Mouse (Mus musculus) urinary bladder, adult 18-20 months (tissue): Measurements from ENCODE around the gene Rilpl1.
"Not testable (repeated sequence)": the region's sequence is repeated elsewhere in the genome, so short reads cannot be mapped to it uniquely, and the experiment has no call there.

Experiments
- DNase-seq, 2 experiments: peaks; one replicate each; pipeline ENCODE4 v3.0.0; 2022; ENCODE audit warnings: low spot score in 2 of 2, mixed read lengths in 2 of 2

The Rilpl1 gene

DNA sequence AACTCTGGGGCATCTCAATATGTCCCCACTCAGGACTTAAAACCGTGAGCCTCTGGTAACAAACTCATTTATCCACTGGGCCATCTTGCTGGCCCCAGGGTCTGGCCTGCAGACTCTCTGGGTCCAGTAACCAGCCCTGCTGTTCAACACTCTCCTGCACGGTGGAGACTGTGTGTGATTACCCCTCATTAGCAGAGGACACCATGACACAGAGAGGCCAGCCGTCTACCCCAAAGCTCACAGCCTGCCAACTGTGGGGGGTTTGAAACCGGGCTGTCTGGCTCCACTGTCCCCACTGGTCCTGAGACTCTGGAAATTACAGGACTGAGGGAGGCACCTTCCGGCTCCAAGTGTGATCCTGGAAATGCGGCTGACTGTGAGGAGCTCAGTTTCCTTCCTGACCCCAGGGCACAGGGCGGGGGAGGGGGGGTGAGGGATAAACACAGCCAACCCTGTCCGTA, 2.0 kb downstream of the Rilpl1 start:
- no peak for DNase-seq

DNA sequence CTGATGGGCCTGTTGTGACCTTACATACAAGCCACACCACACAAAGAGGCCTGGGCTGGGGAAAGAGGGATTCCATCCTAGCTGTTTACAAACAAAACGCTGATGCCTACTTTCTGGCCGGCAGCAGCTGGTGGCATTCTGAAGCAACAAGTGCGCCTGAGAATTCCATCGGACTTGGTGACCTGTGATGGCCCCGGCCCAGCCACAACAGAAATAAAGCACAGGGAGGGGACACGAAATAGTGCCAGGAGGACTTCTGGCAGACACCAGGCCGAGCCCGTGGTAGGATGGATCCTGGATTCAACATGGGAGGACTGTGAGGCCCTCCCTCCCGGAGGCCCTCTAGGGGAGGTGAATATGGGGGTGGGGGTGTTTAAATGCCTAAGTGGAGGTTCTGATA, 2.4 kb downstream of the Rilpl1 start:
- DNase-seq, result no peak

DNA sequence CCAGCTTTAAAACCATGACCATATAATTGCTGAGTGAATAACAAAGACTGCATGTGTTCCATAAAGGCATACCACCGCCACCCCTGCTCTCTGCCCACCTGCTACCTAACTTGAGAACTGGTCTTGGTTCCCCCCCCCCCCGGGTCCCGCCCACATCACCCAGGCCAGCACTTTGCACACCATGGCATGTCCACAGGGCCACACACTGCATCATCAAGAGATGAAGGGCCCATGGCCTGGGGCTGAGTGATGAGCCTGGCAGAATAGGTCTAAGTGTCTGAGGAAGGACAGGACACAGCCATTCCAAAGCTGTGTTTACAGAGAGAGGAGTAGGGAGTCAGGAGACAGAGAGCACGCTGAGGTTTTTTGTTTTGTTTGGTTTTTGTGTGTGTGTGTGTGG, 2.8 kb downstream of the Rilpl1 start:
- DNase-seq, result no peak

DNA sequence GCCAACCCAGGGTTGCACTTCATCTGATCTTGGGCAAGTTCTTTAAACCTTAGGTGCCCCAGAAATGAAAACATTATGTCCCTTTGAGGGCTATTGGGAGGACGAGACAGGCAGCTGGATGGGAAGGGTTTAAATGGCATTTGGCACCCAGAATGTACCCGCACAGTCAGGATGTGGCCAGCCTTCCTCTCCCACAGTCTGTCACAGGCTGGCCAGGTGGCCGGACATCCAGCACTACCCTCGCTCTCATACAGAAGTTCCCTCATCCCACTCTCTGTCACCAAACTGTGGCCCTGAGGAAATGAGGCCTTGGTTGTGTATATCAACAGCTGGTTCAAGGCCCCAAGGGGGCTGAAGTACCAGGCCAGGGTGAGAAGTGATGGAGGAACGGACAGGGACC, 6.2 kb downstream of the Rilpl1 start:
- no peak for DNase-seq

DNA sequence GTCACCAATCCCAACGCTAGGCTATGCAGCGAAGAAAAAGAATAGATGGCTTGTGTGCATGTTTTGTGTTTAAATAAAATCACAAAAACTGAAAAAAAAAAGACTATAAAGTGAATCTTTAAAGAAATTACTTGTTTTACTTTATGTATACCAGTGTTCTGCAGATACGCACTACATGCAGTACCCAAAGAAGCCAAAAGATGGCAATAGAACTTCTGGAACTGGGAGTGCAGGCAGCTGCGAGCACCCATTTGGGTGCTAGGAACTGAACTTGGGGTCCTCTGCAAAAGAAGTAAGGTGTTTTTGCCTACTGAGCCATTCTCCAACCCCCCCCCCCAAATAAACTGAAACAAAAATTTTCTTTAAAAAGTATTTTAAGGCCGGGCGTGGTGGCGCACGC, 8.2 kb downstream of the Rilpl1 start:
- no peak for DNase-seq

DNA sequence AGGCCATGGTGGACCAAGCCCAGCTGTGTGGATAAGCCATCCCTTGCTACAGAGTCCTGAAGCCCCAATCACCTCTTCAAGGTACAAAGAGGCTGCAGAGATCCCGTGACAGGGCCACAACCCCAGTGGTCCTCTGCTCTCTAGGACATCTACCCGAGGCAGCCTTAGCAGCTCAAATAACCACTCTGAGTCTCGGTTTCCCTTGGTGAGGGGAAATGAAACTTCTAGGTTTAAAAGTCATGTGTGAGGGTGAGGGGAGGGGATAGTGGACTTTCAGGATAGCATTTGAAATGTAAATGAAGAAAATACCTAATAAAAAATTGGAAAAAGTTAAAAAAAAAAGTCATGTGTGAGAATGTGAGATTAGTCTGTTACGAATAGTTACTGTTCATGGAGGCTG, 9.6 kb downstream of the Rilpl1 start:
- no peak for DNase-seq

DNA sequence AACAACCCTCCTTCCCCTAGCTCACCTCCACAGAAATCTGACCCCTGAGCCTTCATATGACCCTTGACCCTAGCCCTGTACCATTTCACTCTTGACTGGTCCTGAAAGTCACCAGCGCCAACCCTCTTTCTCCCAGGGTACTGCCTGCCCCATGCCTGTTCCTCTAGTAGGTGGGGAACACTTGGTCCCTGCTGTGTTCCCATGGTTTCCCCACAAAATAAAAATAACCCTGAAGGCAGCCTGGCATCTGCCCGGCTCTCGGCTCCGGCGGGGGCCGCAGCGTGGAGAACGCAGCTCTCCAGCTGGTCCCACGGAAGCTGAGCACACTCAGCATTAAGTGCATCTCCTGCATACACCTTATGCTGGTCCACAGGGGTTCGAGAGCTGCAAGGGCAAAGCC, 12.5 kb downstream of the Rilpl1 start:
- no peak for DNase-seq

DNA sequence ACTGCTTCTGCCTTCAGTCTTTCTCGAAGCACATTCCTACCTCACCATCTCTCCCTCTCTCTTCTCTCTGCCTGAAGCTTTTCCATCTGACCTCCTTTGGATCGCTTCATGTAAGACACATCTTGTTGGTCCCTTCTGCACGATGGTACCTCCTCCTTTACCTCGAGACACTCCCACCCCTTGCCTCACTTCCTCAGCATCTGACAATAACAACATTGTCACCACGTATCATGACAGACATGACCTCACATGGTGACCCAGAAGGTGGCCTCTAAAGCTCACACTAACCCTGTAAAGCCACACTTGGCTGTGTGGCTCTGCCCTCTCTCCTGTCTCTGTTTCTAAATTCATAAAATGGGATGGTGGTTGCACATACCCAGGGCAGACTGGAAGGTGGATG, 15.4 kb downstream of the Rilpl1 start:
- no peak for DNase-seq

DNA sequence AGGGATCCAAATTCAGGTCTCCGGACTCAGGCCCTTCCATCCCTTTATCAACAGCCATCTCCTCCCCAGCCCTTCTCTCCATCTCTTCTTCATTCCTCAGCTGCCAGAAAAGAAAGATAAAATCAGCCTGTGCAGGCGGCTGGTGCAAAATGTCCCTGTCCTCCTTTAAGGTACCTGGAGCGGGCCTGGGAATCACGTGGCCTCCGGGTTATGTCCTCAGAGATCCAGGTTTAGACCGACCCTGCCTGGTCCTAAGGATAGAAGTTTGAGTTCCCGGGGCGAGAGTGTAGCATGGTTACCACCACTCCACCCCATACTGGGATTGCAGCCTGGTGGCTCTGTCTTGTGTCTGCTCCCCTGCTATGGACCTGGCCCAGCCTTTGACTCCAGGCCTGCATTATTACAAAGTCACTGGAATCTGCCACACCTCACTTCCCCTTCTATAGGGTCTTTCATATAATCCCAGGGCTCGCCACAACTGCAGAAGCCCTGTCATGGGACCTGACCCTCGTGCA, 20.6 kb downstream of the Rilpl1 start:
- no peak for DNase-seq

DNA sequence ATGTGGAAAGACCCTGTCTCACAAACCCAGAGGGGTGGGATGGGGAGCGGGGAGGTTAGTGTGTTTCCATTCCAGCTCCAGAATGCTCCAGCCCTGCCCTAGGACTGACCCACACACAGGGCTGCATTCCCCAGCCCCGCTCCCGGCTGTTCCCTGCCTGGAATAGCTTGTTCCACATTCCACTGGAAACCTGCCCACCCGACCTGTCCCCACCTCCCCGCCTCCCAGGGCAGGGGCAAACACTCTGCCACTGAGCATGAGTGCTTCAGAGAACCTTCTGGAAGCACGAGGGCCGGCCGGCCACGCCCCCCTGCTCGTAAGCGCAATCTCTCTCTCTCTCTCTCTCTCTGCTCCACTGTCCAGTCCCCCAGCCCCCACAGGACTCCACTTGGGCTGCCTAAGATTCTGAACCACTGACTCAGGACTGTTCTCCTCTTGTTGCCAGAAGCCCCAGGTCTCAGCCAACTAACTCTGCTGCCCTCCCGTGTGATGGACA, 21.4 kb downstream of the Rilpl1 start:
- DNase-seq, result no peak

DNA sequence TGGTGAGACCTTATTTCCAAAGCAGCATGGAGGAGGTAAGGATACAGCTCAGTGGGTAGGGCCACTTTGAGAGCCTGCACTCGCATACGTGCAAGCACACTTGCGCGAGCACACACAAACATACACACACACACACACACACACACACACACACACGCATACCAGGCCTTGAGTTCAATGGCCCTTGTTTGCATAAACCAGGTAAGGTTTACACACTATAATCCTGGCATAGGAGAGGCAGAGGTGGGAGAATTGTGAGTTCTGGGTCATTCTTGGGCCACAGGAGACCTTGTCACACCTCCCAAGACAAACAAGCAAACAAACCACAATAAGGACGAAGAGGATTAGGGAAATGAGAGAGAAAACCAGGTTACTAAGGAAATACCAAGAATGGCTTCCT, 22.0 kb downstream of the Rilpl1 start:
- DNase-seq, result no peak

DNA sequence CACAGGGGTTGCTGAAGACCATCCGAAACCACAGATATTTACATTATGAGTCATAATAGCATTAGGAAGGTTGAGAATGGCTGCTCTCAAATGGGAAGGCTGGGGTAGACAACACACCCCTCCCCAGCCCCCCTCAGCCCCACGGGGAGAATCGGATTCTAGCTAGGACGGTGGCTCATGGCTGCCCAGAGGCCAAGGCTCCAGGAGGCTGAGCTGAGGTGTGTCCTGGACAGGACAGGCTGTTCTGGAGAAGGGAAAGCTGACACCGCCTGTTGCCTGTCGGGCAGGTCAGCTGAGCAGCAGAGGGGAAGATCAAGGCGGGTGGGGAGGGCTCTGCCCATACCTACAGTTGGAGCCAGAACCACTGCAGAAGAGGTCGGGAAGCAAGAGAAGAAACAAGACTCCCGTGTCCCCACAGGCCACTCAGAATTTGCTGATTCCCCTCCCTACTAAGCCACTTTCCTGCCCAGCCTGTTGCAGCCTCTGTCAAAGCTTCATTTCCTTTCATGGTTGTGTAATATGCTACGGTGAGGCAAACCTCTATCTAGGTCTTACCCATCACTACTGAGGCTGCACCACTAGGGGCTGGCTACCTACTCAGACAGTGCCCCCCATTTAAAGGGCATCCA, 24.3 kb downstream of the Rilpl1 start:
- DNase-seq, result no peak

DNA sequence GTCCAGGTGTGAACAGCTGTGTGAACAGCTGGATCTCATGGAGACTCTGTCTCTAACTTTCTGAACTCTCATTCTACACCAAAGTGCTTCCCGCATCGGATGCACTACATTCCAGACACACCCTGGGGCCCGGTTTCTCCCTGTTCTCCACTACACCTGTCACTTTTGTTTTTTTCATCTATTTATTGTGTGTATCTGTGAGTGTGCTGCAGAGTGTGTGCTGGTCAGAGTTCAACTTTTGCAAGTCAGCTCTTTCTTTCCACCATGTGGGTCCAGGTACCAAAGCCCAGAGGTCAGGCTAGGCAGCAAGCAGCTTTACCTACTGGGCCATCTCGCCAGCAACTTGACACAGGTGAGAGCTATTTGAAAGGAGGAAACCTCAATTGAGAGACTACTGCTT, 26.0 kb downstream of the Rilpl1 start:
- no peak for DNase-seq

DNA sequence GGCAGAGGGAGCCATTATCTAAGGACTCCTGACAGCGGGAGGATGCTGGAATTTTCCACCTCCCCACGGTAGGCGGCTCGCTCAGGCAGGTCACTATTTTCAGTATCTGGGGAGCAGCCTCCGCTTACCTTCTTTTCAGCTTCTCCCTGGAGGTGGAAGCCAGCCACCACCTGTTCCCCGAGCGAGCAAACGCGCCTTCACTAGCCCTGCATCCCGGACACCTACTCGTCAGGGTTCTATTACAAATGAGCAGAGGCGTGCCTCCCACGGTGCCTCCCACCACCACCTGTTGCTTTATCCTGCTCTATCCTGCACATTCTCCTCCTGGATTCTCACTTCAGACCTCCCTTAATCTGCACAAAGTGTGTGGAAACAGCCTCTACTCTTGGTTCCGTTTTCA, 27.4 kb downstream of the Rilpl1 start:
- DNase-seq, result no peak

DNA sequence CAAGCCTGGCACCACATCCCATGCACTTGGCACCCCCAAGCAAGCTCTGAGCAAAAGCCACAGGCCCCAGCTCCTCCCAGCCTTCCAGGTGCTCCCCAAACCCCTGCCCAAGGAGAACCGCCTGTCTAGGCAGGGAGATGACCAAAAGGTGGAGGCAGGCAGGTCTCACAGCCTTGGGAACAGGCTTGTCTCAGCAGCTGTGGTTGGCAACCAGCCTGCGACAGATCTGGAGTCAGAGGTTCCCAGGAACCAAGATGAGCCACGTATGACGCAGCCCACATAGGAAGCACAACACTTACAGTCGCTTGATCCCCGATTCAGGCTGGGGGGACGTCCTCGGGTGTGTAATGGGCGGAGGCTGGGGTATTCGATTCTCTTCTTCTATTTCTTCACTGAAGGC, 29.6 kb downstream of the Rilpl1 start:
- DNase-seq, result no peak

DNA sequence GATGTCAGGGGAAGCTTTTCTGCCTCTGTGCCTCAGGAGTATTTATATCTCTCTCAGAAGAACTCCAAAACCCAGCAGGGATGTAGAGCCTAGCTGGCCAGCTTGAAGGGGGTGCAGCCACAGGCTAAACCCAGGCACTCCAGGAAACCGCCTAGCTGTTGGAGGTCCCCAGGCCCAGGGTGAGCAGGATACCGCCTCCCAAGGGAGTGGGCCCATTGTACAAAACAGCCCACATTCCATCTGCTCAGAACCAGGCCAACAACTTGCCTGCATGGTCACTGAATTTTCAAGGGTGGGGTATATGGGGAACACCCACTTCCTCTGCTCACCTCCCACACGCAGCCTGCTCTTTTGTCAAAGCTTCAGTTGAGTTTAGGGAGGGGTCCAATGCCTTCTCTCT, 30.6 kb downstream of the Rilpl1 start:
- DNase-seq, result no peak

DNA sequence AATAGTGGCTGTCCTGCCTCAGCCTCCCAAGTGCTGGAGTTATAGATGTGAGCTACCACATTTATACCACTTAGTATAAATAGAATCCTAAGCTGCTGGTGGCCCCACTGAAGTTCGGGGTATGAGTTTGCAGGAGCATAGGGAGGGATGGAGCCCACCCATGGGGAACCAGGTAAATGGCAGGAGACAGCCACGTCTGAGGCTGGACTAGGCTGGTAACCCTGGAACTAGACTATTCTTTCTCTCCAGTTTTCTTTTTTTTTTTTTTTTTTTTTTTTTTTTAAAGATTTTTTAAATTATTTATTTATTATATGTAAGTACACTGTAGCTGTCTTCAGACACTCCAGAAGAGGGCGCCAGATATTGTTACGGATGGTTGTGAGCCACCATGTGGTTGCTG, 31.2 kb downstream of the Rilpl1 start:
- DNase-seq, result not testable (repeated sequence)

DNA sequence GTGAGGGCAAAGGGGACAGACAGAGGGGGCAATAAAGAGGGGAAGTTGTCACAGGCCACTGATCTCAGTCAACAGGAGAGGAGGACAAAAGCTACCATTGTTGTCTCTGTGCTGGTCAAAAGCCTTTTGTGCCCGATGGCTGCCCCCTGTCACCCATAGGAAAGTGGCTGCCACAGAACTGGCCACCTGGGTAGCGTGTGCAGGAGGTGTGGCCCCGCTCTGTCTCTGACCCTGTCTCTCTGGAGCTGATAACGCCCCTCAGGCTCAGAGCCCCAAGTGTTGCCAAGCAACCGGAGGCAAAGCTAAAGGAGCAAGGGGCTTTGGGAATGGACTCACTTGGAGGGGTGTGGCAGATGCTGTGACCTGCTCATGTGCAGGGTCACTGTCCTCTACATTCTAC, 32.2 kb downstream of the Rilpl1 start:
- DNase-seq, result no peak

DNA sequence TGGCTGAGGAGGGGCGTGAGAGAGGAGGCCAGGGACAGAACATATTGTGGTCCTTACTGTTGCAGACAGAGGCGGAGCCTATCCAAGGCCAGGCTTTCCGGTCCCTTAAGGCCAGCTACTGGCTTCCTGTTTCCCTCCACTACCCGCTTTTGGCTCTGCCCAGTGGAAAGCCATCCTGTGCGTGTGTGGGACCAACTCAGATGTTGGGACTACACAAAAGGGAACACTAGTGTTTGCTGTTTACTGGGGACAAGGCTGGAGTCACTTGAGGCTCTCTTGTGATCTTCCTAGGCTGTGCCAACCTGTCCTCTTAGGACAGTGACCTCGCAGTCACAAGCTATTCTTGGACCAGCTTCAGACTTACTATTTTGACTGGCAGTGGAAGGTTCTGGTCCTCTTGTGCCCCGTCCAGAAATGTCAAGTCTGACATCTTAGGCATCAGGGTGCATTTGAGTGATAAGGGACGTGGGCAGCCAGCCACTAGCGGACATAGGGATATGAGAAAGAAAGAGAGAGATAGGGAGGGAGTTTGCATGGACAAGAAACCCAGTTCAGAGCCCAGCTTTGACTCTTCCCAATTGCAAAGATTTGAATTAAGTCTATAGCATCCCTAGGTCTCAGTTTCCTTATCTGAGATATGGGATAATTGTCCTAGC, 32.8 kb downstream of the Rilpl1 start:
- no peak for DNase-seq

DNA sequence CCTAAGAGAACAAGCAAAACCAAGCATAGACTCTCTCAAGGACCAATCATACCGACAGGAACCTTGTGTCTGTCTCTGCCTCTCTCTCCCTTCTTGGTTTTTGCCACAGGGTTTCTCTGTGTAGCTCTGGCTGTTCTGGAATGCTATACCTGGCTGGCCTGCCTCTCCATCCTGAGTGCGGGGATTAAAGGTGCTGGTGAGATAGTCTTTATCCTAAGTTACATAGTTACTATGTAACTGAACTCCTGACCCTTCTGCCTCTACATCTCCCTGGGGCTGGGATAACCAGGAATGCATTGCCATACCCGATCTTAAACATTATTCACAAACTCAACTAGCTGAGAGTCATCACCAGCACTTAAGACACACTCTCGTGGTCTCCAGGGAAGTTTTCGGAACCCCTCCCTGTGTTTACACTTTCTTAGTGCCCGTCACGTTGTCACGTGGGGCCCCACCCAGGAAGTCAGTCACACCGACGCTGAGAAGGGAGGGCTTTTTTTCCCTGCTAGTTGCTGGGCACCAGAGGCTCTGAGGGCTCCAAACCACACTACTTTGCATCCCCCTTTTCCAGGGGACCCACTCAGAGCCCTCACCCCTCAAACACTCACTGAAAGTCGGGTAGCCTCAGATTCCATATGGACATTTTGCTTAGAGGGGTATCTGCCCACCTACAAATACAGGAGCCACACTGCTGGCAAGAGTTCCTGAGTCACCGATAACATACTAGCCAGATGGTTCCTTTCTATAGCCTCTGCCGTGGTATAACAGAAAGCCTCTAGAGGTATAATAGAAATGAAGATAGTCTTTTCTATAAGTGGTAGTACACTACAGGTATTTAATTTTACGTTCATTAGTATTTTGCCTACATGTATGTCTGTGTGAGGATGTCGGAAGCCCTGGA, 34.3 kb downstream of the Rilpl1 start:
- no peak for DNase-seq

DNA sequence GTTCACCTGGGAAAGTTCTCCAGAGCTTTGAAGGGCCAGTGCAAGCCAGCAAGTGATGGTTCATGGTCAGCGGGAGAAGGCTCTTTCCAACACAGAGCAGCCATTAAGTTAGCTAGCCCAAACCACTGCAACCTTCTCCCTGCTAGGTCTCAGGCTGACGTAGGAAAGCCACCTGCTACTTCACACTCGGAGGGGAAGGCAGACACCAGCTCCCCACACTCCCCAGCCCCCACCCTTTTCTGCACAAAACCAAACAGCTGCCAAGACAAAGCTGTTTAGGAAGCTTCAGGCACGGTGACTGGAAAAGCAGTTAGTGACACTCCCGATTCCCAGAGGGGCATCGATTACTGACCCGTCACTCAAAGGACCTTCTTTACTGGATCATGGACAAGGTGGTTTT, 35.6 kb downstream of the Rilpl1 start:
- no peak for DNase-seq

DNA sequence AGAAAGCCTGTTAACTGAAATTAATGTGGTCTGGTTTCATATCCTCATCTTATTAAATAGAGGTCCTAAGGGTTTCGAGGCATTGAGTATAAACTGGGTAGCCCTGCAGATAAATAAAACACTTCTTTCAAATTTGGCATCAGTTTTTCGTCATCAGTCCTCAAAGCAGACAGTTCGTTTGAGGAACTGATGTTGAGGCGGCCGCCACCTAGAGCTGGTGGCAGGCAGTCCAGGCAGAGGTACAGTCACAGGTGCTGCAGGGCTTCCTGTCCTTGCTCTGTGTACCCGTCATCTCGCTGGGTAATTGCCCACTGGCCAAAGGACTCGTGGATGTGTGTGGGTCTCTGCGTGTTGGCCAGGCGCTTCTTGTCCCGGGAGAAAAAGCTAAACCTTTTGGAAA, 37.7 kb downstream of the Rilpl1 start:
- no peak for DNase-seq
